Mouse (Mus musculus) megakaryocyte, embryonic 14.5 days (primary cell): ENCODE measurements at regions not wholly inside any gene's neighbourhood (a gene's known extent, or its start where the extent isn't known, plus 50 kb on each side); places are given as distances from the start of the nearest gene placed in this dataset.

Source experiments
- FLI1 ChIP-seq: IDR thresholded peaks from 2 replicates; pipeline ENCODE4 v1.6.1; 2012; ENCODE audit warnings: low read length, inconsistent platforms, mixed read lengths
- GATA1 ChIP-seq: IDR thresholded peaks from 3 replicates; pipeline ENCODE4 v1.6.1; 2012; ENCODE audit warnings: mixed read lengths, low read length, inconsistent platforms, borderline replicate concordance

DNA sequence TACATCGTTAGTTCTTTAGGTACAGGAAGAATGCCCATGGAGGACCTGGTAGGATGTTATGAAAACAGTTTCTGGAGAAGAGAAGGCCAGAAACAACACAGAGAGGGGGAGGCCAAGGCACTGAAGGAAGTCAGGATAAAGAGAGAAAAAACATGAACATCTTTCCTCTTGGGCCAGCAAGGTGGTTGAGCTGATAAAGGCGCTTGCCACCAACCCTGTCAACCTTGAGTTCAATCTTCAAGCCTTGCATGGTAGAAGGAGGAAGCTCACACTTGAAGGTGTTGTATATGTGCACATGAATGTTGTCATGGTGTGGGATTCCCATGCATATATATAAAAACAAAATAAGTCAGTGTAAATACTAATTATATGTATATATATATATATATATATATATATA, 112.5 kb upstream of the Ifne start:
- TF ChIP-seq FLI1, result no peak
- no peak for TF ChIP-seq GATA1
